Mouse (Mus musculus) cerebellum, postnatal 4 days (tissue): ENCODE results near the gene Mc1r.

Source experiments
- DNase-seq, 2 experiments: peaks; one replicate each; pipeline ENCODE4 v3.0.0; 2022; ENCODE audit warnings: low spot score in 2 of 2, mixed read lengths in 1 of 2

The Mc1r gene

DNA sequence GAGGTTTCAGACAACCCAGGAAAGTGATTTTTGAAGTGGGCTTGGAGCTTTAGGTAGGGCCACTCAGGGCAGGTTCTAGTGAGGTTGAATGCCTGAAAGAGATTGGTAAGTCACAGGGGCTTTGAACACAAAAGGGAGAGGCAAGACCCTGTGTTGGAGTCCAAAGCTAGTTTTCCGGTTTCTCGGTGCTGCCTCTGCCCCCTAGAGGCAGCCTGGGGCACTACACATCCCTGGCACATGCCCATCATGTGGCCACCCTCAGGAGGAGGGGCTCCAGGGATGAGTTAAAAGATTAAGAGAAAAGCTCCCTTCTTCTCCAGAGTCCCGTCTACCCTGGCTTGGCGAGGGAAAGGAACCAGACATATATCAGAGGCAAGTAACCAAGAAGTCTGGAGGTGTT is at the start of gene Mc1r:
Gene Mc1r, plus strand, starts transcription at position 322 of the 400 bp plus-strand sequence.
- peak; percentile 66 to 82 for DNase-seq

DNA sequence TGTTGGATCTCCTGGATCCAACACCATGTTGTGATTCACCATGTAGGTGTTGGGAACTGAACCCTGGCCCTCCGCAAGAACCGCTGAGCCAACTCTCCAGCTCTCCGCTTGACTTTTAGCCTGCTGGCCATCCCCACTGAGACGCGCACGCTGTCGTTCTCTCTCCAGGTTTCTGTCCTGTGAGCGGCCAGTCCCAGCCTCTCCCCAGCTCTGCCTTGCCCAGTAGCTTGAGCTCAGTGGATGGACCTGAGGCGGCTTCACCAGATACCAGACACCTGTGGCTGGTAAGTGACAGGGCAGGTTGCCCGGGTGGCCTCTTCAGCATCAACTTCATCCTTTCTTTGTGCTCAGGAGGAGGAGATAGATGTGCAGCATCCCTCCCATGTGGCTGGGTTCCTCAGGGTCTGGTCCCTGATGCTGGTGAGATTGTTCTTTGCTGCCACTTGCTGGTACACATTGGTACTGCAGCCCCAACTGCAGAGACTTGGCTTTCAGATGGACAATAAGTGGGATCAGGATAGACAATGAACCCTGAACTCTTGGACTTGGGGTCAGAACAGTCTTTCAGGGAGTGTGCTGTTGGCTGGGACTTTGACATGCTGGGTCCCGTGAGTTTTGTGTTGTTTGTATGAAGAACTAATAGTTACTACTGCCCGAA is 45.7 kb upstream of the Mc1r start:
- peak; percentile 77 to 86 for DNase-seq

DNA sequence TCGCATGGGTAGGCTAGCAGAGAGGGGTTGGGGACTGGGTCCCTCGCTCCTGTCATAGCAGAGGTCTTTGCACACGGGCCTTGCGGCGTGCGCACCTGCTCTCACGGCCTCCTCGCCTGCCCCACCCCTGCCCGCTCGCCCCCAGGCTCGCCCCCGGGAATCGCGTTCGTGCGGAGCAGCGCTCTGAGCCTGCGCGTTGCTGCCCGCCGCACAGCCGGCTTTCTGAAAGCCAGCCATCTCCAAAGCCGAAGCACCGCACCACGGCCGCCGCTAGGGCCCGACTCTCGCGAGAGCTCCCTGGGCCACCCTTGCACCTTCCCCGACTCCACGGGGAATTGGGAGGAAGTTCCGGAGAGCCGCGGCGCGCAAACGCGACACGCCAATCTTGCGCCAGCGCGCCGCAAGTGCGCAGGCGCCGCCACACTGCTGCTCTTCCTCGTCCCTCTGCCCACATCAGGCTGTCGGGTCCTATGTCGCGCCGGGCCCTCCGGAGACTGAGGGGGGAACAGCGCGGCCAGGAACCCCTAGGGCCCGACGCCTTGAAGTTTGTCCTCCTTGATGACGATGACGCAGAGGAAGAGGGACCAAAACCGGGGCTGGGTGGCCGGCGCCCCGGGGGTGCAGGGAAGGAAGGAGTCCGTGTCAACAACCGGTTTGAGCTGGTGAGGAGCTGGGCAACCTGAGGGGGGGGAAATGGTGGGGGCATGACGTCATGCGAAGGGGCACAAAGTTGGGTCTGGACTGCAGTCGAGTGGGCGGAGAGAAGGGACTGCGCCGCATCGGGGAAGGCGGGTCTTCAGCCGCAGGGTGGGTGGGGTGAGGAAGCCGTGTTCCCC is 33.3 kb upstream of the Mc1r start, which contains the start of gene Tcf25:
Gene Tcf25, plus strand, starts transcription at position 351 of the 836 bp plus-strand sequence.
- DNase-seq: peak; percentile 93 to 97

DNA sequence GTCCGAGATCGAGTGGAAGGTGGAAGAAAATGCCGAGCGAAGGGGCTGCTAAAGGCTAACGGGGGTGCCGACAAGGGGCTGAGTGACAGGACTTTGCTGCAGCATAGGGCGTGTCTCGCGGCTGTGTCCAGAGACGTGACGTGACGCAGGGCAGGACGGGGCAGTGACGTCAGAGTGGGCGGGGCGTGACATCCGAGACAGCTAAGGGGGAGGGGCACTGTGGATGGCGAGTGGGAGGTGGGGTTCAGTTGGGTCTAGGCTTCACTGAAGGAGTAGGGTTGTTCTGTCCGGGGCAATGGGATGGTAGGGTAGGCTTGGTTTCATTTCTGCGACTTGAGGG is 32.7 kb upstream of the Mc1r start:
- DNase-seq: peak; percentile 91 to 95

DNA sequence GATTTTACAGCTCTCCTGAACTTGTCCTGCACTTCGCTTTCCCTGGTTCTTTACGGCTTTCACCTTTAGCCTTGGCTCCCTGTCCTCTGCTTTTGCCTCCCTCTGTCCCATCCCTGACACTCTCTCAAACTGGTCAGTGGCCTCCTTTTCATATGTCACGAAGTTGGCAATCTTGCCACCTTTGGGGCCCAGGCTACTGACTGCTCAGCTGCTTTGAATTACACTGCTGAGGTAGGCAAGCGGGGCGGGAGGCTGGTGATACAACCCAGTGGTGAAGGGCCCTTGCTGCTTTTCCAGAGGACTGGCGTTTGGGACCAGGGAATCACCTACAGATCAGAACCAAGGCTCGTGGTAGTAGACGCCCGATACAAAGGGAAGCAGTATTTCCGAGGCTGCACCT is 31.2 kb upstream of the Mc1r start:
- DNase-seq: no peak

DNA sequence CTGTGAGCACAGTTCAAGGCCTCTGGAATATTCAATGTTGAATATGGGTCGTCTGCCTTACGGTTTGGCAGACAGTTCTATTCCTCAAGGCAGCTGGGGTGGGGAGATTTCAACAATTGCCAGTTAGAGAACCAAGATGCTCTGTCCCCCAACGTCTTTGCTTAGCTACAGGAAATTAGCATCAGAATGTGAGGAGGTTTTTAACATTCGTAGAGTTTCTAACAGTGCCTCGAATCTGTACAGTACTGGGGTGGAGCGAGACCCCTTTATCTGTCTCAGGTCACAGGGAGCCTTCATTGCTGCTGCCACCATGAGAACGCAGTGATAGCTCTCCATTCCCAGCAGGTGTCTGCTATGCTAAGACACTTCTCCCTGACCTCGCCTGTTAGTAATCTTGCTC is 30.8 kb upstream of the Mc1r start:
- DNase-seq: no peak

DNA sequence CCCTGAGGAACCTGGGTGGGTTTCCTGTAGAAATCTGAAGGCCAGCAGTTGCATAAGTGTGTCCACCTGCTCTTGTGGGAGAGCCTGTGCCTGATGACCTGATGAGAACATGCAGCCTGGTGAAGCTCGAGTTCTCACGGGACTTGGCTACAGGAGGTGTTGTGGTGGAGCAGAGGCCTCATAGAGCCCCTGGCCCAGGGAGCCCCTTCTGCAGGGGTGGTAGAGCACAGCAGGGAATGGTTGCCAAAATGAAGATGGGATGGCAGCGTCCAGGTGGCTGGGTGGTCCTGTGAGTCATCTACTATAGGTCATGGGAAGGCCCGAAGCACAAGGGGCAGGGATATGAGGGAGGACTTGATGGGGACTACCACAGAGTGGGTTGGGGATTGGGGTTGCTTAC is 25.2 kb upstream of the Mc1r start:
- DNase-seq: no peak

DNA sequence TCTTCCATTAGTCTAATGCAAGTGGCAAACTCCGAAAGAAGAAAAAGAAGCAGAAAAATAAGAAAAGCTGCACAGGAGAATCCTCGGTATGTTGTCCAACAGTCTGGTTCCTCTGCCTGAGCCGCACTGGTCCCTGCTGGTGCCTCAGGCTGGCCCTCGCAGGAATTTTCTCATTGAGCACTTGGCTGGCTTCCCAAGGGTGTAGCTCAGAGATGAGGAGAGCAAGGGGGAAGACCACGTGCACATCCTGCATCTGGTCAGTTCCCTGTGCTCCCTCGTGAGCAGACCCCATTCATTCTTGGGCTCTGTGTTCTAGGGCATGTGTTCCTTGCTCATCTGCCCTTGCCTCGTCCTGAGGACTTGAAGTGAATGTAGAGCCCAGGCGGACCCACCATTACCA is 24.4 kb upstream of the Mc1r start:
- DNase-seq: no peak

DNA sequence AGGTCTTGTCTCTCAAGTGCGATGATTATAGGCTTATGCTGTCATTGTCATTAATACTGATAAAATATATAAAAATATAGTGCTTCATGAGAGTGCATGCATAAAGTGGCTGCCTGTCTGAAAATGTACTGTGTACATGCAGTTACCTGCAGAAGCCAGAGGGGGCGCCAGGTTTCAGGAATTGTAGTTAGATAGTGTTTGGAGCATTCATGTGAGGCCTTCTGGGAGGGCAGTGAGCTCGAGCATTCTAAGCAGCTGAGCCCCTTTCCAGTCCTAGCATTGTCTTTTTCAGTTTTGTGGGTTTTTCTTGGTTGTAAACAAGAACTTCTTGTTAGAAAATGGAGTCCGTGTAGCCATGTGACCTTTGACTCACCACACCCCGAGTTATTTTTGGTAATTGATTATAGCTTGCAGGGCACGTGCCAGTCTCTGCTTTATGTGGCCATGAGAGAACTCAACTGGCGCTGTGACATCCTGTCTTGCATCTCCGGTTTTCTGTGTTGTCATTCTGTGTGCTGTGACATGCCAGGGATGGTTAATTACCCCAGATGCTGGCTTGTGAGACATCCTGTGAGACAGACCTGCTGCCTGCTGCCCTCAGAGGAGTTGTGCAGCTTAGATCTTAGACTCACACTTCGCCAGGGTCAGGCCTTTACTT is 21.9 kb upstream of the Mc1r start:
- no peak for DNase-seq

DNA sequence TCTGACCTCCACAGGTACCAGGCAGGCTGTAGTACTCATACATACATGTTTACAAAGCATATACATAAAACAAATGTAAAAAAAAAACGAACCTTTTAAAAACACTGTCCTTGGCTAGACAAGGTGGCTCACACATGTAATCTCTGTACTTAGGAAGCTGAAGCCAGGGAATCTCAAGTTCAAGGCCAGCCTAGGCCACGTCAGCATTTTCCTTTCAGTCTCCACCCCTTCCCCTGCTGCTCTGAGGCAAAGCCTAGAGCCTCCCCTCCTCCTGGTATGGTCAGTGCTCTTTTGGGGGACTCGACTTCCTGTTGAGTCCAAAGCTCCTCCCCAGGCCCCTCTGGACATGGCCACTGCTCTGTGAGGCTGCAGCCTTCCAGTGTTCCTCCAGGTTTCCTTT is 19.9 kb upstream of the Mc1r start:
- DNase-seq: no peak

DNA sequence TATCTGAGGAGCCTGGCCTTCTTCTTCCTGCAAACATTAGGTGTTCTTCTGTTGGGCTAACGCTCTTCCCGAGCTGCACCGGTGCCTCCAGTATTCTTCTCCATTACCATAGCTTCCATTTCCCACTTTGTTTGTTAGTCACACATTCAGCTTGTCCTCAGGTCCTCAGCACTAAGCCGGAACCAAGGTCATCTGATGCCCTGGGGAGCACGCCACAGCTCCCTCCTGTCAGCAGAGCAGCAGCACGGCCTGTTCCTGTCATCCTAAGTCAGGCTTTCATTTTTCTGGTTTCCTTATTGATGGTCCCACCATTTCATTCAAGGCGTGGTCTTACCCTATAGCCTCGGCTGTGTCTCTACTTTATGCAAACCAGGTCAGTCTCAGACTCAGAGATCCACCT is 19.1 kb upstream of the Mc1r start:
- no peak for DNase-seq

DNA sequence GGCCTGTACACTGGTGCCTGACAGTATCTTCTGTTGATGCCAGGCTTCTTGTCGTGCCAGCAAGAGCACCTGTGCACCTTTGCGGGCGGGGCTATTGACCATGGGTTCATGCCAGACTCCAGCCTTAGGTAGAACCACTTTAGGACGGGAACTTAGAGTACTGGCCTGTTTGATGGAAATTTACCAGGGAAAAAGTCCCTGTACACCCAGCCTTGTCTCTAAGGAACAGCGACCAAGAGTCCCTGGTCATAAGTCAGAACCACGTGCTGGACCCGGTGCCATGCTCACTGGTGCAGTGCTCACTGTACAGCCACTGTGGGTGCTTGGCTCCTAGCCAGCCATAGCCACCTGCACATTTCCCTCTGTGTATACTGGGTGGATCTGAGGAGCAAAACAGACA is 17.9 kb upstream of the Mc1r start:
- DNase-seq: no peak

DNA sequence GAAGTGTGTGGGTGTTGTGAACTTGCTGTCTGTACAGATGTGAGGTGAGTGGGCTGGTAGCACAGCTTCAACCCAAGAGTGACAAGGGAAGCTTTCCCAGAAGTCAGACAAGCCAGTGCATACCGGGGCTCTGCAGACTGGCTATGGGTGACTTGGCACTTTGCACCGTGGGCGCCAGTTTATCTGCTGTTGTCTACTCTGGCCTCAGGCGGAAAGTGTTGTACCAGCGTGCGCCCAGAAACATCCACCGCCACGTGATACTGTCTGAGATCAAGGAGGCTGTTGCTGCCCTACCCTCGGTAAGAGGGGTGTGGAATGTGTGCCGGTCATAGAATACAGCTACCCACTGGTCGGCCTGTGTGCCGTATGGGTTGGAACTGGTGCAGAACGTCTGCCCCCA is 8.6 kb upstream of the Mc1r start:
- no peak for DNase-seq

DNA sequence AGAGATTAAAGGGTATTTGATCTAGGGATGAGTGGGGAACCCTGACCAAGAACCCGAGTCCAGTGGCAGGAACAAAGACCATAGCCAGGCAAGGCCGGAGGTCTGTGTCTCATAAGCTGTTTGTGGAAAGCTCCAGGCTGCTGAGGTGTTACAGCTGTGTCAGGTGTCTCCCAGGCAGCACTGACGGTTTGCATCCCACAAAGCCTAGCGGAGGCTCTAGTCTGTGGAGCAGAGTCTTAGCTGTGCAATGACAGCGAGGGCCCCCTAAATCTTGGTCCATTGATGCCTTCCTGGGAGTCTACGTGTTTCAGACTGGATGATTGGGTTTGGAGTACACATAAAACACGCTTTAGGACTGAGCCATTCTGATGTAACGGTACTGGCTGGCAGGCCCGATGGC is 5.0 kb upstream of the Mc1r start:
- DNase-seq: no peak

DNA sequence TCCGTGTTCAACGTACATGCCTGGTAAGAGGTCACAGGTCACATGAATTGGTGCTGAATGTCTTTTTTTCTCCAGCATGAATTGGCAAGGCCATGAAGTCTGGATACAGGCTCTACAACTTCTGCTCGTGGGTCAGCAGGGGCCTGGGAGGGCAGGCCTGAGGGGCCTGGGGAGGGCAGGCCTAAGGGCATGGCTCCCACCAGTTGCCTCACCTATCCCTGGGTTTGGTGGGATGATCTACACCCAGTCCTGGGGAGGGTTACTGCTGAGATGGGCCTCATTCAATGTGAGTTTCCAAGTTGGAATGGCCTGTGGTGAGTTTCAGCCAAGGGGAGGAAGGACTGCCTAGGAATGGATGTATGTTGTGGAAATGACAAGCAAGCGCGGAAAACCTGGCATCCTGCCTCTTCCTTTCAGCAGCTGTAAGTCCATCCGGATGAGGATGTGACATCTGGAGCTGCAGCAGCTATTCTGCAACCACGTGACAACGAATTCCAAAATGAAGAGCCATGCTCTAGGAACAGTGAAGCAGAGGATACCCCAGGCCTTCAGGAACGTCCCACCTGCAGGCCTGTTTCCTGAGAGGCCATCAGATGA is 4.1 kb upstream of the Mc1r start:
- DNase-seq: no peak

DNA sequence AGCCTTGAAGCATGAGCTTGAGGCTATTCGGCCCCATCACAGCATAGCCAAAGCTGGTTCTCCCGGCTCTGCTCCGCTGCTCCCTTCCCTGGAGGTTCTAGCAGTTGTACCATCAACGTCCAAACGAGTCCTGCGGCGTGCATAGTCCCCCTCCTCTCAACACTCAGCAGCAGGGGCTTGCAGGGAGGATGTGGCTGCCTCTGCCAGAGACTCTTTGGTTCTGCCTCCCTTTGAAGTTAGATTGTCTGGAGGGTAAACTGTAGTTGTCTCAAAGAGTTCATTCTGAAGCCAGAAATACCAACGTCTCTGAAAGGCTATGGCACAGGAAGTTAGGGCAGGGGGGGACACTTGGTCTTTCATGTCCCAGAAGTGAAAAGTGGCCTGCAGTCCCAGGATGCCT is 2.4 kb upstream of the Mc1r start:
- DNase-seq: no peak

DNA sequence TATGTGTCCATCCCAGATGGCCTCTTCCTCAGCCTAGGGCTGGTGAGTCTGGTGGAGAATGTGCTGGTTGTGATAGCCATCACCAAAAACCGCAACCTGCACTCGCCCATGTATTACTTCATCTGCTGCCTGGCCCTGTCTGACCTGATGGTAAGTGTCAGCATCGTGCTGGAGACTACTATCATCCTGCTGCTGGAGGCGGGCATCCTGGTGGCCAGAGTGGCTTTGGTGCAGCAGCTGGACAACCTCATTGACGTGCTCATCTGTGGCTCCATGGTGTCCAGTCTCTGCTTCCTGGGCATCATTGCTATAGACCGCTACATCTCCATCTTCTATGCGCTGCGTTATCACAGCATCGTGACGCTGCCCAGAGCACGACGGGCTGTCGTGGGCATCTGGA is 705 bp downstream of the Mc1r start:
- no peak for DNase-seq

DNA sequence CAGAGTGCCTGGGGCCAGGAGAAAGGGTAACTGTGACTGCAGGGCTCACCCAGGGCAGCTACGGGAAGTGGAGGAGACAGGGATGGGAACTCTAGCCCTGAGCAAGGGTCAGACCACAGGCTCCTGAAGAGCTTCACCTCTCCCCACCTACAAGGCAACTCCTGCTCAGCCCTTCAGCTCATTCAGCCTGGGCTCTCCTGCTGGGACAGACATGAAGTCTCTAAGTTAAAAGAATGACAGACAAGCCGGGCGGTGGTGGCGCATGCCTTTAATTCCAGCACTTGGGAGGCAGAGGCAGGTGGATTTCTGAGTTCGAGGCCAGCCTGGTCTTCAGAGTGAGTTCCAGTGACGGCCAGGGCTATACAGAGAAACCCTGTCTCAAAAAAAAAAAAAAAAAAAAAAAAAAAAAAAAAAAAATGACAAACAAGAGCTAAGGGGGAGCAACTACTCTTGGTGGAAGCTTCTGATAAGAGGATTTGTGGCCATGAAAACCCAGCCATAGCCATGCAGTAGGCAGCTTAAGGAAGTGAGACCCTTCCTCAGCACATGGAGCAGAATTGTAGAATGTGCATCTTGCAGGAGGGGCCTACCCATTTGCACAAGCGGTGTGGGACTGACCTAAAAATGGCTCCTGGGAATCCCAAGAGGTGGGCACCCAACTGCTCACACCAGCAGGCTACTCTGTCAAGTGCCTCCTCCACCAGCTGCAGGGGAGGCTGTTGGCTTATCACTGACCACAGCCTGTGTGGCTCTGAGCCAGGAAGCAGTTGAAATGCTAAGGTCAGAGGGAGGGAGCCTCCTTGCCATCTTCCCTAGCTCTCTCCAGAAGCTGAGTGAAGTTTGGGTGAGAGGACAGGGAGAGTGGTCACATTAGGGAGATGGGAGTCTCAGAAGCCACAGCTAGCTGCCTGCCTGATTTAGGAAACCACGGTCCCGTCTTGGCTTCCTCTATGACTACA is 2.0 kb downstream of the Mc1r start:
- no peak for DNase-seq

DNA sequence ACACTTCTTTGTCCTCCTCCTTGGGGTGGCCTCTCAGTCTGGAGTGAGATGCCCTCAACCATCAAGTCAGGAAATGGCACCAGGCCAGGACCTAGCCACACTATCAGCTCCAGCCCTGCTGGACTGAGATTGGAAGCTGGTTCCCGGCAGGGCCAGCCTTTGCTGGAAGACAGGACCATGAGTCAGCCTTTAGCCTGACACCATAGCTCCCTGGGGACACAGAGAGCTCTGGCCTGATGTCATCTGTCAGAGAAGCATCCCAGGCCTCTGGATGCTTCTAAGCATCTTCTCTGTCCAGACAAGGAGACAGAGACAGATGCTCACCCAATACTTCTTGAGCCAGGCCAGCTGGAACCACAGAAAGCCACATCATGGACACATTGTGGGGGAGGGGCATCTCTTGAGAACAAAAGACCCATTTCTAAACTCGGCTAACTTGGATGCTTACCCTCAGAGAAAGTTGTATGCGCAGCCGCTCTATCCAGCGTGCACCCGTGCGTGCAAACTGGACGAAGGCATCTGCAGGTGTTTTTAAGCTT is 3.2 kb downstream of the Mc1r start:
- peak in 1 of 2 experiments; percentile 57 for DNase-seq

DNA sequence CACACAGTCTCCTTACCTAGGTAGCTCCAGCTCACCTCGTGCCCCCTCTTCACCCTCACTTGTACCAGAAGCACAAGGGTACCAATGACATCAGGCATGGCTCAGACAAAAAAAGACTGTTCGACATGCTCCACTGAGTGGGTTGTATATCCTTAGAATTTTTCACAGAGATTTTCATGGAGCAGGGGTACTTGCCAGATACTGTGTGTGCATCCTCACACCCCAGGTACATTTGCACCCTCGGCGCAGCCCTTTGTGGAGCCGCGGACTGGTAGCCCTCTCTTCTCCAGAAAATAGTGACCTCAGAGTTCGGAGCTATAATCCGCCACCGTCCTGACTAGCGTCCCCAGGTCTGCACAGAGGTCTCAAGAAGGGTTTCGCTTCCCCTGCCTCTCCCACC is 3.9 kb downstream of the Mc1r start:
- DNase-seq: no peak

DNA sequence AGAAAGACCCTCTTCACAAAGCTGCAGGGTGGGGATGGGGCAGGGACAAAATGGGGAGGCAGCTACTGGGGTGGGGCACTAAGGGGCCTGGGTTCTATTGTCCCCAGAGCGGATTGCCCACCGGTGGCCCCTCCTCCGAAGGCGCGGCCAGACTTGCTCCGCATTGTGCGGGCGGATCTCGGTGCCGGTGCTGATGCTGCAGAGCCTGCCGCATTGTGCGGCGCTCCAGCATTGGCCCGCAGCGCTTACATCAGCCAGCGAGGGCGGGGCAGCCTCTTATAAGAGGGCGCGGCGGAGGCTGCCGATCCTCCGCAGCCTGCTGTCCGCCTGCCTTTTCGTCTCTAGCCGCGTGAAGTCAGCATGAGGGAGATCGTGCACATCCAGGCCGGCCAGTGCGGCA is 4.3 kb downstream of the Mc1r start, which contains the start of gene Tubb3:
Gene Tubb3, plus strand, starts transcription at position 179 of the 400 bp plus-strand sequence.
- DNase-seq: peak; percentile 70 to 89
